Mouse (Mus musculus): Measurements from ENCODE around the gene Ccdc125.

GRCm38 (mm10) chr13:100743346-100744035, 74.0 kb downstream of the Ccdc125 start:
- no peak for TF ChIP-seq CTCF (IDR thresholded peaks at IDR 0.05; ENCODE audit: control insufficient read depth, insufficient read depth, insufficient replicate concordance, low read depth, low read length)
- no peak for TF ChIP-seq POLR2A (IDR thresholded peaks at IDR 0.05; ENCODE audit: control insufficient read depth, low read depth, low read length)

Data from testis, adult 2 months (tissue).